In the genomic region with DNA sequence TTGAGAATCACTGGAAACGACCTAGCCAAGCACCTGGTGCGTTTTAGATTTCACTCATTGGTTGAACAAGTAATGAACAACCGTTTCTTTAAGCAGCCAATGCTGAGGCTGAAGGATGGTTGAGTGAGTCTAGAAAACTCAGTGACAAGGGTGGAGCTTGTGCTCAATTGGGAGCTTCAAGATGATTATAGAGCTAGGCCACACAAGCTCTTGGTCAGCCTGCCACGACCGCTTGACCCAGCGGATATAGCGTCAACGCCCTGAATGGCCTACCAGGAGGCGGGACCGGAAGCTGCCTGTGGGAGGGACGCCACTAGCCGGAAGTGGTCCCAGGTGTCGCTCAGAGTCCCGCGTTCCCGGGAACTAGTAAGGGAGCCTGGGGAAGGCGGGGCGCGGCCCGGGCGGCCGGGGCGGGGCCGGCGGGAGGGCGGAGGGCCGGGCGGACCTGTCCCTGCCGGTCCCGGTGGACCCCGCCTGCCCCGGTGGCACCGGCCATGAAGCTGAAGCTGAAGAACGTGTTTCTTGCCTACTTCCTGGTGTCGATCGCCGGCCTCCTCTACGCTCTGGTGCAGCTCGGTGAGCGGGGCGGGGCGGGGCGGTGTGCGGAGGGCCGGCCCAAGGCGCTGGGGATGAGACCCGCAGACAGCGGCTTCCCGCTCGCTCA, we compare ENCODE assay signal across 8 mouse cellular contexts. TPM values are rescaled to one million over a fixed set of nuclear protein-coding genes. Genes with fewer than 3 reads are reported as not detected.
A peak's percentile ranks its signal among the peaks of the same experiment; 100 is the strongest.
DNase-seq lines count a peak whose midpoint lies in the region; ATAC-seq and TF ChIP-seq lines count a peak whose summit lies in the region.

TSS of gene B3gat3 (plus strand) at position 302 of the 664 bp plus-strand sequence.

- peak within 1 kb of the TSS; percentile 71 for H3K4me2 ChIP-seq in forebrain, embryonic 13.5 days
- H3K4me2 ChIP-seq in heart, postnatal 0 days (ENCODE audit: low read depth, low read length): peak within 1 kb of the TSS; percentile 90
- peak within 1 kb of the TSS; percentile 98 for H3K4me2 ChIP-seq in liver, embryonic 14.5 days (ENCODE audit: low read depth)
- H3K4me2 ChIP-seq in stomach, embryonic 15.5 days: peak within 1 kb of the TSS; percentile 65

- ATAC-seq in cerebellum, adult (ENCODE audit: insufficient number of reproducible peaks, low FRiP score, low TSS enrichment): peak; percentile 98
- ATAC-seq in forebrain, embryonic 13.5 days: peak; percentile 98
- ATAC-seq in heart, postnatal 0 days (ENCODE audit: insufficient read depth, low read depth): peak; percentile 97
- ATAC-seq in liver, embryonic 14.5 days (ENCODE audit: insufficient read depth): peak; percentile 95
- ATAC-seq in stomach, embryonic 15.5 days (ENCODE audit: insufficient read depth, low FRiP score, low read depth): peak; percentile 97

- no peaks in the 10 kb centered on the region for H3K9me3 ChIP-seq in E14TG2a.4 (ENCODE audit: low read length)
- no peaks in the 10 kb centered on the region for H3K9me3 ChIP-seq in forebrain, embryonic 13.5 days (replicated peaks)
- no peaks in the 10 kb centered on the region for H3K9me3 ChIP-seq in heart, postnatal 0 days (replicated peaks; ENCODE audit: control insufficient read depth, low read length)
- no peaks in the 10 kb centered on the region for H3K9me3 ChIP-seq in liver, embryonic 14.5 days (ENCODE audit: control insufficient read depth, low read length)
- no peaks in the 10 kb centered on the region for H3K9me3 ChIP-seq in stomach, embryonic 15.5 days

- peaks cover 44% of the 10 kb centered on the region for H3K4me1 ChIP-seq in E14TG2a.4 (replicated peaks; ENCODE audit: low read depth, low read length)
- H3K4me1 ChIP-seq in forebrain, embryonic 13.5 days: peaks cover 15% of the 10 kb centered on the region
- peaks cover 15% of the 10 kb centered on the region for H3K4me1 ChIP-seq in heart, postnatal 0 days (ENCODE audit: control insufficient read depth, insufficient read depth)
- H3K4me1 ChIP-seq in liver, embryonic 14.5 days (replicated peaks; ENCODE audit: control insufficient read depth in 2 of 2, insufficient read depth in 2 of 2, low read length in 1 of 2): peaks cover 17 to 19% of the 10 kb centered on the region in 2 experiments
- peaks cover 12% of the 10 kb centered on the region; the same call in 1 of the 2 replicates for H3K4me1 ChIP-seq in stomach, embryonic 15.5 days

- peak within 1 kb of the TSS; percentile 84 for H3K9ac ChIP-seq in forebrain, embryonic 13.5 days
- H3K9ac ChIP-seq in heart, postnatal 0 days (replicated peaks; ENCODE audit: low read depth, low read length): peak within 1 kb of the TSS; percentile 81
- H3K9ac ChIP-seq in liver, embryonic 14.5 days (replicated peaks): peak within 1 kb of the TSS; percentile 75
- H3K9ac ChIP-seq in stomach, embryonic 15.5 days: peak within 1 kb of the TSS; percentile 64

- no peaks in the 10 kb centered on the region for H3K27me3 ChIP-seq in E14TG2a.4 (ENCODE audit: insufficient read depth, low read length)
- no peaks in the 10 kb centered on the region for H3K27me3 ChIP-seq in forebrain, embryonic 13.5 days
- H3K27me3 ChIP-seq in heart, postnatal 0 days (ENCODE audit: control insufficient read depth, insufficient read depth, low read length): no peaks in the 10 kb centered on the region
- H3K27me3 ChIP-seq in liver, embryonic 14.5 days (ENCODE audit: control insufficient read depth, insufficient read depth, low read length): no peaks in the 10 kb centered on the region
- no peaks in the 10 kb centered on the region for H3K27me3 ChIP-seq in stomach, embryonic 15.5 days (replicated peaks)

- DNase-seq in heart, postnatal 0 days (ENCODE audit: low spot score): peak; percentile 92
- peak; percentile 97 to 98 for DNase-seq in kidney, postnatal 36 days
- DNase-seq in liver, embryonic 14.5 days (ENCODE audit: low read depth in 3 of 3, low spot score in 3 of 3): peak; percentile 81 to 82 (median 81)
- DNase-seq in neural tube, embryonic 10.5 days (ENCODE audit: extremely low spot score, low spot score): peak; percentile 99

- 3% methylated on average over 38 of the region's 50 CpGs for WGBS in forebrain, embryonic 13.5 days
- WGBS in heart, postnatal 0 days: 2% methylated on average over 49 of the region's 50 CpGs
- 1% methylated on average over 49 of the region's 50 CpGs for WGBS in liver, embryonic 14.5 days (ENCODE audit: insufficient replicate concordance)
- WGBS in stomach, embryonic 15.5 days: 3% methylated on average over 49 of the region's 50 CpGs

- H3K4me3 ChIP-seq in E14TG2a.4 (replicated peaks; ENCODE audit: low read length): peak within 1 kb of the TSS; percentile 93
- peak within 1 kb of the TSS; percentile 80 for H3K4me3 ChIP-seq in forebrain, embryonic 13.5 days
- peak within 1 kb of the TSS; percentile 75 for H3K4me3 ChIP-seq in heart, postnatal 0 days (ENCODE audit: low read depth, low read length)
- peak within 1 kb of the TSS; percentile 85 to 94 for H3K4me3 ChIP-seq in liver, embryonic 14.5 days (ENCODE audit: insufficient read depth in 1 of 2, low read depth in 2 of 2, low read length in 2 of 2)
- peak within 1 kb of the TSS; percentile 79 for H3K4me3 ChIP-seq in stomach, embryonic 15.5 days (replicated peaks)

- no peak for TF ChIP-seq CTCF in E14TG2a.4 (conservative IDR thresholded peaks at IDR 0.05; ENCODE audit: low read length)
- TF ChIP-seq CTCF in heart, postnatal 0 days (IDR thresholded peaks at IDR 0.05; ENCODE audit: low read depth): no peak
- no peak for TF ChIP-seq CTCF in liver, embryonic 14.5 days (IDR thresholded peaks at IDR 0.05; ENCODE audit: low read depth)

- peaks cover 37% of the 10 kb centered on the region for H3K36me3 ChIP-seq in E14TG2a.4 (ENCODE audit: insufficient read depth, low read length)
- H3K36me3 ChIP-seq in forebrain, embryonic 13.5 days (ENCODE audit: poor library complexity, severe bottlenecking): peaks cover 21% of the 10 kb centered on the region
- peaks cover 30% of the 10 kb centered on the region for H3K36me3 ChIP-seq in heart, postnatal 0 days (replicated peaks; ENCODE audit: control insufficient read depth, insufficient read depth, low read length)
- H3K36me3 ChIP-seq in liver, embryonic 14.5 days (replicated peaks; ENCODE audit: control insufficient read depth, insufficient read depth, low read depth): peaks cover 18% of the 10 kb centered on the region
- H3K36me3 ChIP-seq in stomach, embryonic 15.5 days: peaks cover 19% of the 10 kb centered on the region

- H3K27ac ChIP-seq in forebrain, embryonic 13.5 days: peak within 1 kb of the TSS; percentile 74
- H3K27ac ChIP-seq in heart, postnatal 0 days (ENCODE audit: low read depth): peak within 1 kb of the TSS; percentile 87
- peak within 1 kb of the TSS; percentile 92 for H3K27ac ChIP-seq in liver, embryonic 14.5 days
- peak within 1 kb of the TSS; percentile 89 for H3K27ac ChIP-seq in stomach, embryonic 15.5 days

- no peak for TF ChIP-seq EP300 in heart, postnatal 0 days (IDR thresholded peaks at IDR 0.05; ENCODE audit: low read depth)
- no peak for TF ChIP-seq EP300 in liver, embryonic 14.5 days (IDR thresholded peaks at IDR 0.05; ENCODE audit: low read depth)

RNA-seq across cellular contexts. Expression of gene B3gat3, which starts in this region (rescaled TPM):
- 66.4 and 69.5 TPM in 2 replicates for polyA plus RNA-seq in forebrain, embryonic 13.5 days (2015; fragmentation: Nextera tagmentation; extraction: Ambion mirVana)
- total RNA-seq in heart, postnatal 0 days (2014; rRNA removed; ENCODE audit: low replicate concordance): 41.5 and 54.2 TPM in 2 replicates
- 26.8 and 29.1 TPM in 2 replicates for polyA plus RNA-seq in heart, postnatal 0 days (2015; fragmentation: Nextera tagmentation; extraction: Ambion mirVana)
- polyA plus RNA-seq in liver, embryonic 14.5 days (2012; rRNA removed): 23.1 and 26.6 TPM in 2 replicates
- polyA plus RNA-seq in liver, embryonic 14.5 days (2014; fragmentation: Nextera tagmentation; extraction: Ambion mirVana): 15.4 and 15.8 TPM in 2 replicates
- 39.8 and 44.5 TPM in 2 replicates for polyA plus RNA-seq in stomach, embryonic 15.5 days (2015; fragmentation: Nextera tagmentation; extraction: Ambion mirVana)

Comparison
In these comparisons a context has a peak if more than half of its experiments do, and no peak if none do; other contexts are left out.
1. Peak in every context shown above with its lines: DNase-seq, ATAC-seq, H3K4me3 ChIP-seq and H3K27ac ChIP-seq.